Mouse (Mus musculus): Measurements from ENCODE around the gene Card14. TPM values are rescaled to one million over a fixed set of nuclear protein-coding genes. Genes with fewer than 3 reads are reported as not detected.

The Card14 gene
- polyA plus RNA-seq, 1 experiment from 2014 or later = 0.09 TPM

GRCm38 (mm10) chr11:119344178-119344577, 36.6 kb downstream of the Card14 start:
- H3K27ac ChIP-seq (ENCODE audit: low read depth, low read length) = no peak overlapping the region
- DNase-seq (ENCODE audit: low spot score) (no peak), ATAC-seq (no peak)
- WGBS = 92% methylated on average over 8 of the region's 8 CpGs
- no peak overlapping the region for H3K4me3 ChIP-seq (ENCODE audit: low read depth, low read length)
- no peaks in the 10 kb centered on the region for H3K4me1 ChIP-seq (ENCODE audit: control insufficient read depth, insufficient read depth, low read length)
- no peak overlapping the region for H3K9ac ChIP-seq (ENCODE audit: low read length)
- no peaks in the 10 kb centered on the region for H3K27me3 ChIP-seq (replicated peaks; ENCODE audit: control insufficient read depth, insufficient read depth, low read length)
- H3K4me2 ChIP-seq (ENCODE audit: low read length) = no peak overlapping the region
- H3K9me3 ChIP-seq (replicated peaks; ENCODE audit: control insufficient read depth, low read length) = no peaks in the 10 kb centered on the region
- H3K36me3 ChIP-seq (ENCODE audit: control insufficient read depth, insufficient read depth, low read length) = no peaks in the 10 kb centered on the region

- no peaks in the 10 kb centered on the region for H3K9me3 ChIP-seq (replicated peaks; ENCODE audit: control insufficient read depth, low read length)
- H3K4me3 ChIP-seq (ENCODE audit: low read depth, low read length) = no peak overlapping the region
- WGBS = 75% methylated on average over 6 of the region's 6 CpGs
These were observed 37.3 kb downstream of the Card14 start for GRCm38 (mm10) chr11:119344865-119345264.

DNA sequence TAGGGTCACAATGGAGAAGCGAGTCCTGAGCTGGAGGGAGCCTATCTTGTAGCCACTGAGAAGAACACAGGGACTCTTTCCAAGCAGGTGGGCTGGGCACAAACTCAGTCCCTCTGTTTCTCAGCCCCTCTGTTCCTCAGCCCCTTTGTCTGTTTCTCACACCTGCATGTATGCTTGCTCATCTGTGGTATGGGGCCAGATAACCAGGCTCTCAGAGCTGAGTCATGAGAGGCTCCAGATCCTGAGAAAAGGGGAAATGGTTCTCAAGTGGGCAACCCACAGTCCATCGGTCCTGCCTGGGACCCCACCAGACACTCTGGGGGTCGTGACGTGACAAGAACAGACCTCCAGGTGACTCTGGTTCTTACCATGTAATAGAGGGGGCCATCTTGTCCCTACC, 39.6 kb downstream of the Card14 start:
- H3K27ac ChIP-seq (ENCODE audit: low read depth, low read length) = no peak overlapping the region
- DNase-seq (ENCODE audit: low spot score) (no peak), ATAC-seq (no peak)
- H3K9me3 ChIP-seq (replicated peaks; ENCODE audit: control insufficient read depth, low read length) = no peaks in the 10 kb centered on the region
- H3K36me3 ChIP-seq (ENCODE audit: control insufficient read depth, insufficient read depth, low read length) = no peaks in the 10 kb centered on the region
- WGBS = 86% methylated on average over 4 of the region's 4 CpGs
- no peaks in the 10 kb centered on the region for H3K4me1 ChIP-seq (ENCODE audit: control insufficient read depth, insufficient read depth, low read length)
- no peak overlapping the region for H3K9ac ChIP-seq (ENCODE audit: low read length)
- no peak overlapping the region for H3K4me2 ChIP-seq (ENCODE audit: low read length)
- H3K27me3 ChIP-seq (replicated peaks; ENCODE audit: control insufficient read depth, insufficient read depth, low read length) = no peaks in the 10 kb centered on the region
- no peak overlapping the region for H3K4me3 ChIP-seq (ENCODE audit: low read depth, low read length)

More at GRCm38 (mm10) chr11:119344865-119345264, 37.3 kb downstream of the Card14 start:
- Histone ChIP-seq H3K36me3 (ENCODE audit: control insufficient read depth, insufficient read depth, low read length) (no peaks in the 10 kb centered on the region), H3K27ac (ENCODE audit: low read depth, low read length) (no peak overlapping the region), H3K4me1 (ENCODE audit: control insufficient read depth, insufficient read depth, low read length) (no peaks in the 10 kb centered on the region), H3K27me3 (replicated peaks; ENCODE audit: control insufficient read depth, insufficient read depth, low read length) (no peaks in the 10 kb centered on the region), H3K4me2 (ENCODE audit: low read length) (no peak overlapping the region), H3K9ac (ENCODE audit: low read length) (no peak overlapping the region)
- no peak for ATAC-seq
- DNase-seq (ENCODE audit: low spot score) = no peak

DNA sequence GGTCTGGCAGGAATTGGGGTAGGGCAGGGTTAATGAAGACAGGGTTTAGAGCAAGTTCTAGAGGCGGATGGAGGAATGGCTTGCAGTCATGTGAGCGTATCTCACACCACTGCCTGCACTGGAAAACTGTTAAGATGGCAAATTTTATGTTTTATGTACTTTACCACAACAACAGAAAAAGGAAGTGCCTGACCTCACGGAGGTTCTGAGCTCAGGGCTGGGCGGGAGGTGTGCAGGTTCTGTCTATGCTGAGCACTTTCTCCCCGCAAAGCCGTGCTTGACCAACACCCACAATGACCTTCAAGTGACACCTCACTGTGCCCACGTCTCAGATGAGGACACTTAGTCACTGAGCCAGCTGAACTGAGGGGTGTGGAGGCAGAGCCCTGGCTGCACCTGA, 44.5 kb downstream of the Card14 start:
- Histone ChIP-seq H3K4me3 (ENCODE audit: low read depth, low read length) (no peak overlapping the region), H3K27ac (ENCODE audit: low read depth, low read length) (no peak overlapping the region), H3K27me3 (replicated peaks; ENCODE audit: control insufficient read depth, insufficient read depth, low read length) (no peaks in the 10 kb centered on the region), H3K9ac (ENCODE audit: low read length) (no peak overlapping the region), H3K36me3 (ENCODE audit: control insufficient read depth, insufficient read depth, low read length) (no peaks in the 10 kb centered on the region), H3K4me2 (ENCODE audit: low read length) (no peak overlapping the region), H3K4me1 (ENCODE audit: control insufficient read depth, insufficient read depth, low read length) (peaks cover 6% of the 10 kb centered on the region; the same call in 1 of the 2 replicates), H3K9me3 (replicated peaks; ENCODE audit: control insufficient read depth, low read length) (no peaks in the 10 kb centered on the region)
- no peak for ATAC-seq
- 76% methylated on average over 7 of the region's 7 CpGs for WGBS
- no peak for DNase-seq (ENCODE audit: low spot score)

GRCm38 (mm10) chr11:119353946-119354345, 46.4 kb downstream of the Card14 start:
- Histone ChIP-seq H3K27ac (ENCODE audit: low read depth, low read length) (no peak overlapping the region), H3K4me1 (ENCODE audit: control insufficient read depth, insufficient read depth, low read length) (peaks cover 6% of the 10 kb centered on the region; the same call in 1 of the 2 replicates), H3K36me3 (ENCODE audit: control insufficient read depth, insufficient read depth, low read length) (no peaks in the 10 kb centered on the region), H3K4me3 (ENCODE audit: low read depth, low read length) (no peak overlapping the region), H3K9me3 (replicated peaks; ENCODE audit: control insufficient read depth, low read length) (no peaks in the 10 kb centered on the region), H3K9ac (ENCODE audit: low read length) (no peak overlapping the region), H3K4me2 (ENCODE audit: low read length) (no peak overlapping the region), H3K27me3 (replicated peaks; ENCODE audit: control insufficient read depth, insufficient read depth, low read length) (no peaks in the 10 kb centered on the region)
- no peak for ATAC-seq
- no peak for DNase-seq (ENCODE audit: low spot score)
- 91% methylated on average over 4 of the region's 4 CpGs for WGBS

DNA sequence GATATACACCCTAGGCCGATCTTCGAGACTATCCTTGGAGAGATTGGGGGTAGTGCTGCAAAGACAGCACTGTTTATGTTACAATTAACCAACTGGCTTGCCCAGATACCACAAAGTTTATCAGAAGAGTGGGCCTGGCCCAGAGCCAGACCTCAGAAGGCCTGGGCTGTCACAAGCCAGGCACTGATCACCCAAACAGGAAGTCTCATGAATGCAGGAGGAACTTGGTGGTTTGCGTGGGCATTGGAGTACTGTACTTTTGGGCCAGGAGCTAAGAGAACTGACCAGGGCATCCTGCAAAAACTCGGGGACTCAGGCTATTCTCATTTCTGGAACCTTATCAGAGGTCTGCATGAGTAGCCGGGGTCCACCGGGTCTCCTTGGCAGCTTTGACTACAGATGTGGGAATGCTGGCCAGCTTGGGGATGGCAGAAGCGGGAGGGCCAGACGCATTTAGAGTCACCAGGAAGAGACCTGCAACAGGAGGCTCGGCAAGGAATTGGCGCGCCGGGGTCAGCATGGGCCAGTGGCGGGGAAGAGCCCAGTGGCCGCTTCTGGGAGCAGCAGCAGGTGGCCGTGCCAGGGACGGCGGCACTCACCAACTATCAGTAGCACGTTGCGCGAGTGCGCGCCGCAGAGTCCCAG, 47.4 kb downstream of the Card14 start:
- Histone ChIP-seq H3K36me3 (ENCODE audit: control insufficient read depth, insufficient read depth, low read length) (no peaks in the 10 kb centered on the region), H3K27ac (ENCODE audit: low read depth, low read length) (no peak overlapping the region), H3K27me3 (replicated peaks; ENCODE audit: control insufficient read depth, insufficient read depth, low read length) (no peaks in the 10 kb centered on the region), H3K9me3 (replicated peaks; ENCODE audit: control insufficient read depth, low read length) (no peaks in the 10 kb centered on the region), H3K4me1 (ENCODE audit: control insufficient read depth, insufficient read depth, low read length) (peaks cover 6% of the 10 kb centered on the region; the same call in 1 of the 2 replicates), H3K4me3 (ENCODE audit: low read depth, low read length) (peak overlapping the region; percentile 58), H3K9ac (ENCODE audit: low read length) (peak overlapping the region; percentile 72), H3K4me2 (ENCODE audit: low read length) (peak overlapping the region; percentile 98)
- 10% methylated on average over 23 of the region's 23 CpGs for WGBS
- no peak for ATAC-seq
- DNase-seq (ENCODE audit: low spot score) = no peak

DNA sequence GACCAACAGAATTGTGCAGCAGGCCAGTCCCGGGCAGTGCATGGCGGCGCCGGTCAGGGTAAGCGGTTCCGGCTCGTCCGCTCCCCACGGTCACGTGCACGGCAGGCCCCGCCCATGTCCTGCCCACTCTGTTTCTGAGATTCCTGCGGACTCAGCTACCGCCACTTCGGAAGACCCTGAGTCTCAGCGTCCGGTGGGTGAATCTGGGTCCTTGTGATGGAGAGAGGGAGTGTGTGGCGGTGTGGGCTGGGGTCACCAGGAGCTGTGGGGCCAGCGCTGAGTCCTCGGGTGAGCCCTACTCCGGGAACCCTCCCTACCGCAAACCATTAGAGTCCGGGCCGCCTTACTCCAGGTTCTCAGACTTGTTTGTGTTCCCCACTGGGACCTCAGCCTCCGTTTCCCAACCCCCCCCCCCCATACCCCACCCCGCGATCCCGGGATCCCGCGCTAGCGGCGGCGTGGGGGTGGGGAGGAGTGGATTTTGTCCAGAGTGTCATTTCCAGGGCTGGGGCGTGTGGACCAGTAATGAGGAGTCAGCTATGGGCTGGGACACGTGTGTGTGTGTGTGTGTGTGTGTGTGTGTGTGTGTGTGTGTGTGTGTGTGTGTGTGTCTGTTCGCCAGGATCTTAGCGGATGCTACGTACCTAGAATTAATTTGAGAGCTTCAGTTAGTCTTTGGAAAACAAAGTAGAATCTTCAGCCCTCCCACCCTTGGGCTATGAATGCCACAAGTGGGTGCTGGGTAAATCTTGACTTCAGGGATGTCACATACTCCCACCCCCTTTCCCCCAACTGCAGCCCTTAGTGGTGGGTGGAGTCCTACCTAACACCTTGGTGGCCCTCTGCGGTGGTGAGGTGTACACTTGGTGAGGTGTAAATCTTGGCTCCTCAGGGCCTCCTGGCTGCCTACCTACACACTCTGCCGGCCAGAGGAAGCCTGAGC, 48.1 kb downstream of the Card14 start, which contains the start of the genes Sgsh and Slc26a11:
Gene Sgsh, minus strand, starts transcription at position 94 of the 943 bp plus-strand sequence.
Gene Slc26a11, plus strand, starts transcription at position 115 of the 943 bp plus-strand sequence.
- DNase-seq (ENCODE audit: low spot score) (peak; percentile 76), ATAC-seq (peak; percentile 94)
- Histone ChIP-seq H3K27ac (ENCODE audit: low read depth, low read length) (no peak within 1 kb of the TSS), H3K27me3 (replicated peaks; ENCODE audit: control insufficient read depth, insufficient read depth, low read length) (no peaks in the 10 kb centered on the region), H3K9ac (ENCODE audit: low read length) (peak within 1 kb of the TSS; percentile 72), H3K36me3 (ENCODE audit: control insufficient read depth, insufficient read depth, low read length) (no peaks in the 10 kb centered on the region), H3K9me3 (replicated peaks; ENCODE audit: control insufficient read depth, low read length) (no peaks in the 10 kb centered on the region), H3K4me3 (ENCODE audit: low read depth, low read length) (peak within 1 kb of the TSS; percentile 58), H3K4me2 (ENCODE audit: low read length) (peak within 1 kb of the TSS; percentile 98), H3K4me1 (ENCODE audit: control insufficient read depth, insufficient read depth, low read length) (peaks cover 6% of the 10 kb centered on the region; the same call in 1 of the 2 replicates)
- WGBS = 1% methylated on average over 37 of the region's 40 CpGs

DNA sequence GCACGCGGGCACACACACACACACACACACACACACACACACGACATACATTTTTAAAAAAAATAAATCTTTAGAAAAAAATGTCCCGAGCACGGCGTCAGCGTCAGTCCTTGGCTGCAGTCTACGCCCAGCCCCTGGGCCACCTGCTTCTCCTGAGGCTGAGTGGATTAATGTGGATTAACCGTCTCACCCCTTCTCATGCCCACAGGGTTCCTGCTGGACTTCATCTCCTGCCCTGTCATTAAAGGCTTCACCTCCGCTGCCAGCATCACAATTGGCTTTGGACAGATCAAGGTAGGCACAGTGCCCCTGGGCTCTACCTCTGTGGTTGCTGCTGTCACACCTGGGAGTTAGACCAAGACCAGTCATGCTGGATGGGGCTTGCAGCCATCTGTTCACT, 51.5 kb downstream of the Card14 start:
- Histone ChIP-seq H3K4me2 (ENCODE audit: low read length) (no peak overlapping the region), H3K27ac (ENCODE audit: low read depth, low read length) (no peak overlapping the region), H3K27me3 (replicated peaks; ENCODE audit: control insufficient read depth, insufficient read depth, low read length) (no peaks in the 10 kb centered on the region), H3K4me3 (ENCODE audit: low read depth, low read length) (no peak overlapping the region), H3K9ac (ENCODE audit: low read length) (no peak overlapping the region), H3K4me1 (ENCODE audit: control insufficient read depth, insufficient read depth, low read length) (peaks cover 8% of the 10 kb centered on the region; the same call in 1 of the 2 replicates), H3K9me3 (replicated peaks; ENCODE audit: control insufficient read depth, low read length) (no peaks in the 10 kb centered on the region), H3K36me3 (ENCODE audit: control insufficient read depth, insufficient read depth, low read length) (no peaks in the 10 kb centered on the region)
- ATAC-seq = no peak
- no peak for DNase-seq (ENCODE audit: low spot score)
- 89% methylated on average over 10 of the region's 10 CpGs for WGBS

All from forebrain, embryonic 14.5 days (tissue).